9 mouse cellular contexts compared by ENCODE assay signal in the genomic region with DNA sequence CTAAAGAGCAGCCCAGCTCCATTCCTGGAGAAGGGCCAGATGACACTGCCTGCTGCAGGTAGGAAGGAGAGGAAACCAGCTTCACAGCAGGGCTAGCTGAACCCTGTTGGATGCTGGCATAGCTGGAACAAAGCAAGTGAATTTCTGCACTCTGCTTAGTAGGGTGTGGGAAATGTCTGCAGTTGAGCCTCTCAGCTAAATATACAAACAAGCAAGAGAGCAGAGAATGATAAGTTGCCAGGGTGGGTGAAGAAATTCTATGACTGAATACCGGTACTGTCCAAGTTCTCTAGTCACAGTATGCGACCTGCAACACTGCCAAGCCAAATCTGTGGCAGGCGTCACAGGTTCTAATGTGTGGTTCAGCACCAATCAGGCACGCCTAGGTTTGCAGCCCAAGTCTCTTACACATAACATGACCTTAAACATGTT. TPM values are rescaled to one million over a fixed set of nuclear protein-coding genes. Genes with fewer than 3 reads are reported as not detected.
DNase-seq lines count a peak whose midpoint lies in the region; ATAC-seq and TF ChIP-seq lines count a peak whose summit lies in the region.
"Had no signal": no experiment of that assay in that cellular context is flagged by ENCODE, and none has a peak within 500 bp of the region (broad histone marks: within the 10 kb centered on the region; RNA-seq: fewer than 3 reads in every experiment).

No protein-coding gene starts in this region.

- WGBS in heart, embryonic 12.5 days = 48% methylated on average over 4 of the region's 4 CpGs
- WGBS in forebrain, postnatal 0 days = 37% methylated on average over 4 of the region's 4 CpGs
- 31% methylated on average over 4 of the region's 4 CpGs for WGBS in stomach, postnatal 0 days

- H3K4me3 ChIP-seq in heart, embryonic 12.5 days = no peak overlapping the region
- H3K4me3 ChIP-seq in testis, adult 2 months (ENCODE audit: control insufficient read depth, low read depth, low read length) = peak overlapping the region; percentile 70
- no peak overlapping the region for H3K4me3 ChIP-seq in forebrain, postnatal 0 days (ENCODE audit: low read depth, low read length)
- H3K4me3 ChIP-seq in stomach, postnatal 0 days (ENCODE audit: low read depth, low read length) = no peak overlapping the region
- H3K4me3 ChIP-seq in layer of hippocampus, adult 2 months = no peak overlapping the region

- DNase-seq in heart, postnatal 25 days (ENCODE audit: low spot score) = no peak
- no peak for DNase-seq in testis, postnatal 10 days (ENCODE audit: low spot score)
- DNase-seq in forebrain, postnatal 0 days = no peak
- no peak for DNase-seq in stomach, postnatal 0 days (ENCODE audit: low spot score)
- no peak for DNase-seq in layer of hippocampus, adult 2 months (ENCODE audit: low spot score in 2 of 2)
- DNase-seq in B cell, adult 2 months = no peak
- DNase-seq: kidney, adult 2 months had no signal

- ATAC-seq in heart, embryonic 12.5 days (ENCODE audit: insufficient number of reproducible peaks, low FRiP score) = no peak
- ATAC-seq in forebrain, postnatal 0 days = peak; percentile 66
- peak; percentile 60 for ATAC-seq in stomach, postnatal 0 days (ENCODE audit: low FRiP score, low TSS enrichment)

- H3K4me1 ChIP-seq in heart, embryonic 12.5 days (replicated peaks) = peaks cover 45% of the 10 kb centered on the region
- H3K4me1 ChIP-seq in testis, adult 2 months (ENCODE audit: control insufficient read depth, insufficient read depth, low read length) = peaks cover under 1% of the 10 kb centered on the region
- H3K4me1 ChIP-seq in forebrain, postnatal 0 days (ENCODE audit: insufficient read depth) = peaks cover 11% of the 10 kb centered on the region
- peaks cover 8% of the 10 kb centered on the region; the same call in 1 of the 2 replicates for H3K4me1 ChIP-seq in stomach, postnatal 0 days (replicated peaks; ENCODE audit: control insufficient read depth, insufficient read depth)

- no peaks in the 10 kb centered on the region for H3K27me3 ChIP-seq in heart, embryonic 12.5 days (replicated peaks)
- H3K27me3 ChIP-seq in testis, adult 2 months (ENCODE audit: control insufficient read depth, insufficient read depth, low read length) = no peaks in the 10 kb centered on the region
- H3K27me3 ChIP-seq in forebrain, postnatal 0 days (ENCODE audit: insufficient read depth, low read length) = no peaks in the 10 kb centered on the region
- H3K27me3 ChIP-seq in stomach, postnatal 0 days (ENCODE audit: control insufficient read depth, insufficient read depth, low read length) = no peaks in the 10 kb centered on the region

- intact Hi-C loops in heart, postnatal 25 days (cut with DNase I) = no loop called here

- H3K36me3 ChIP-seq in heart, embryonic 12.5 days = peaks cover 11% of the 10 kb centered on the region
- H3K36me3 ChIP-seq in testis, adult 2 months (ENCODE audit: control insufficient read depth, insufficient read depth, low read length) = no peaks in the 10 kb centered on the region; the same call in 1 of the 2 replicates
- H3K36me3 ChIP-seq in forebrain, postnatal 0 days (ENCODE audit: insufficient read depth) = 0 out of 2 replicates have a peak, but pooled peaks cover 3% of the 10 kb centered on the region
- no peaks in the 10 kb centered on the region for H3K36me3 ChIP-seq in stomach, postnatal 0 days (ENCODE audit: control insufficient read depth, insufficient read depth, low read length)

- TF ChIP-seq POLR2A in testis, adult 2 months (IDR thresholded peaks at IDR 0.05; ENCODE audit: control insufficient read depth, low read depth, low read length) = no peak

- TF ChIP-seq CTCF in testis, adult 2 months (IDR thresholded peaks at IDR 0.05; ENCODE audit: control insufficient read depth, insufficient read depth, insufficient replicate concordance, low read depth, low read length) = no peak
- TF ChIP-seq CTCF in forebrain, postnatal 0 days (IDR thresholded peaks at IDR 0.05; ENCODE audit: low read depth) = no peak
- TF ChIP-seq CTCF in stomach, postnatal 0 days (IDR thresholded peaks at IDR 0.05; ENCODE audit: low read depth) = no peak
- no peak for TF ChIP-seq CTCF in layer of hippocampus, adult 2 months (conservative IDR thresholded peaks at IDR 0.05)

- peak overlapping the region; percentile 13; the same call in 1 of the 2 replicates for H3K9ac ChIP-seq in heart, embryonic 12.5 days
- no peak overlapping the region for H3K9ac ChIP-seq in forebrain, postnatal 0 days
- H3K9ac ChIP-seq in stomach, postnatal 0 days (ENCODE audit: low read length) = no peak overlapping the region

- TF ChIP-seq EP300 in stomach, postnatal 0 days (optimal IDR thresholded peaks at IDR 0.05) = no peak

- peak overlapping the region; percentile 71 for H3K27ac ChIP-seq in heart, embryonic 12.5 days (ENCODE audit: poor library complexity, severe bottlenecking)
- H3K27ac ChIP-seq in testis, adult 2 months (ENCODE audit: control insufficient read depth, insufficient read depth, low read depth, low read length) = peak overlapping the region; percentile 42; the same call in 1 of the 2 replicates
- H3K27ac ChIP-seq in forebrain, postnatal 0 days (ENCODE audit: low read depth, low read length) = peak overlapping the region; percentile 40
- H3K27ac ChIP-seq in stomach, postnatal 0 days (replicated peaks) = no peak overlapping the region
- no peak overlapping the region for H3K27ac ChIP-seq in layer of hippocampus, adult 2 months

- 0 out of 2 replicates have a peak, but pooled peaks cover 3% of the 10 kb centered on the region for H3K9me3 ChIP-seq in heart, embryonic 12.5 days (replicated peaks)
- no peaks in the 10 kb centered on the region for H3K9me3 ChIP-seq in forebrain, postnatal 0 days (ENCODE audit: low read length)
- no peaks in the 10 kb centered on the region for H3K9me3 ChIP-seq in stomach, postnatal 0 days (ENCODE audit: control insufficient read depth, low read length)

- H3K4me2 ChIP-seq in heart, embryonic 12.5 days = no peak overlapping the region
- no peak overlapping the region for H3K4me2 ChIP-seq in forebrain, postnatal 0 days (ENCODE audit: low read depth)
- no peak overlapping the region for H3K4me2 ChIP-seq in stomach, postnatal 0 days (replicated peaks; ENCODE audit: low read depth)

RNA-seq across cellular contexts. Expression of a gene that starts 52.4 kb away (rescaled TPM):
- polyA plus RNA-seq in heart, embryonic 12.5 days (2016; fragmentation: Nextera tagmentation; extraction: Ambion mirVana) = 10.9 and 11.7 TPM in 2 replicates
- total RNA-seq in heart, postnatal 25 days (2021) = 1 to 10 TPM; 5.0 to 8.0 TPM
- 1.1 and 2.6 TPM in 2 replicates for polyA plus RNA-seq in testis, adult 2 months (2012; rRNA removed)
- 0.24 and 0.77 TPM in 2 replicates for total RNA-seq in forebrain, postnatal 0 days (2014; rRNA removed)
- 4.8 and 6.0 TPM in 2 replicates for polyA plus RNA-seq in forebrain, postnatal 0 days (2015; fragmentation: Nextera tagmentation; extraction: Ambion mirVana)
- polyA plus RNA-seq in stomach, postnatal 0 days (2015; fragmentation: Nextera tagmentation; extraction: Ambion mirVana) = 19.4 and 24.1 TPM in 2 replicates
- 1 to 10 TPM; 2.5 to 2.6 TPM for total RNA-seq in layer of hippocampus, adult 2 months (2021)

Comparison
In these comparisons a context has a peak if more than half of its experiments do, and no peak if none do; other contexts are left out.
1. H3K27ac ChIP-seq: peak in heart, embryonic 12.5 days (single experiment), testis, adult 2 months (single experiment) and forebrain, postnatal 0 days (single experiment); none in stomach, postnatal 0 days (single experiment) and layer of hippocampus, adult 2 months (single experiment).